Mouse (Mus musculus) lung, embryonic 16.5 days (tissue): ENCODE results near the gene Fgfr2. TPM values are rescaled to one million over a fixed set of nuclear protein-coding genes. Genes with fewer than 3 reads are reported as not detected.

Experiments used
- ATAC-seq: fragments of 200-750 bp; cut with Nextera tagmentation; 2 replicates; pipeline ENCODE4 v1.8.0; 2017; ENCODE audit warnings: low read depth, mild to moderate bottlenecking, moderate library complexity
- H3K27ac ChIP-seq: fragments of 300-500 bp; sonication (generic); 2 replicates; pipeline ENCODE4 v1.5.1; 2014; ENCODE audit warnings: mild to moderate bottlenecking, control low read depth, low read length
- H3K27me3 ChIP-seq: fragments of 300-500 bp; sonication (generic); 2 replicates; pipeline ENCODE4 v1.6.1; 2014; ENCODE audit warnings: low read depth, low read length, mixed read lengths; ENCODE audit not compliant: control insufficient read depth, insufficient read depth
- H3K36me3 ChIP-seq: fragments of 300-500 bp; sonication (generic); 2 replicates; pipeline ENCODE4 v1.6.1; 2014; ENCODE audit warnings: low read length; ENCODE audit not compliant: control insufficient read depth, insufficient read depth
- H3K4me1 ChIP-seq: fragments of 300-500 bp; sonication (generic); replicated peaks from 2 replicates; pipeline ENCODE4 v1.6.1; 2014; ENCODE audit warnings: low read length, mixed read lengths; ENCODE audit not compliant: control insufficient read depth, insufficient read depth
- H3K4me2 ChIP-seq: fragments of 300-500 bp; sonication (generic); 2 replicates; pipeline ENCODE4 v1.6.1; 2014; ENCODE audit warnings: low read depth, low read length, control low read depth
- H3K4me3 ChIP-seq: fragments of 300-500 bp; sonication (generic); 2 replicates; pipeline ENCODE4 v1.5.1; 2014; ENCODE audit warnings: mild to moderate bottlenecking, low read length, control low read depth
- H3K9ac ChIP-seq: fragments of 300-500 bp; sonication (generic); 2 replicates; pipeline ENCODE4 v1.6.1; 2014; ENCODE audit warnings: low read length, control low read depth
- H3K9me3 ChIP-seq: fragments of 300-500 bp; sonication (generic); 2 replicates; pipeline ENCODE4 v1.6.1; 2016; ENCODE audit warnings: low read length; ENCODE audit not compliant: control insufficient read depth
- WGBS: fragments of 180-500 bp; shearing (Covaris S2); extraction: QIAGEN DNeasy Blood & Tissue Kit; methylation state at CpG from one replicate; pipeline ENCODE4 v1.1.7; 2014; 5-methylcytosine and 5-hydroxymethylcytosine counted together
- polyA plus RNA-seq: library from polyadenylated mRNA; unstranded; fragments of >200 nt; fragmentation: Nextera tagmentation; extraction: Ambion mirVana; gene quantifications from 2 replicates; pipeline ENCODE4 v1.2.1, GENCODE M21; 2015

Gene Fgfr2
- polyA plus RNA-seq, 1 experiment from 2014 or later, result 175 TPM

GRCm38 (mm10) chr7:131989056-131989455 is 1134.1 kb downstream of the Fgfr2 start:
- H3K27ac ChIP-seq, result no peak overlapping the region
- H3K4me1 ChIP-seq, result no peaks in the 10 kb centered on the region
- ATAC-seq, result no peak
- H3K9ac ChIP-seq, result no peak overlapping the region
- H3K4me2 ChIP-seq, result no peak overlapping the region
- H3K36me3 ChIP-seq, result no peaks in the 10 kb centered on the region
- no peaks in the 10 kb centered on the region for H3K9me3 ChIP-seq
- WGBS, result 18% methylated on average over 6 of the region's 6 CpGs
- H3K27me3 ChIP-seq, result no peaks in the 10 kb centered on the region
- H3K4me3 ChIP-seq, result no peak overlapping the region

GRCm38 (mm10) chr7:131978609-131979008 is 1144.5 kb downstream of the Fgfr2 start:
- H3K4me1 ChIP-seq, result no peaks in the 10 kb centered on the region
- H3K9ac ChIP-seq, result no peak overlapping the region
- no peak overlapping the region for H3K4me3 ChIP-seq
- no peak overlapping the region for H3K4me2 ChIP-seq
- no peak overlapping the region for H3K27ac ChIP-seq
- no peaks in the 10 kb centered on the region for H3K27me3 ChIP-seq
- H3K9me3 ChIP-seq, result no peaks in the 10 kb centered on the region
- ATAC-seq, result no peak
- 76% methylated on average over 11 of the region's 11 CpGs for WGBS
- H3K36me3 ChIP-seq, result no peaks in the 10 kb centered on the region

GRCm38 (mm10) chr7:131975867-131976266 is 1147.3 kb downstream of the Fgfr2 start:
- H3K4me2 ChIP-seq, result no peak overlapping the region
- H3K4me1 ChIP-seq, result no peaks in the 10 kb centered on the region
- no peak overlapping the region for H3K9ac ChIP-seq
- no peaks in the 10 kb centered on the region for H3K9me3 ChIP-seq
- no peak for ATAC-seq
- H3K4me3 ChIP-seq, result no peak overlapping the region
- no peaks in the 10 kb centered on the region for H3K27me3 ChIP-seq
- 52% methylated on average over 6 of the region's 6 CpGs for WGBS
- no peak overlapping the region for H3K27ac ChIP-seq
- no peaks in the 10 kb centered on the region for H3K36me3 ChIP-seq

GRCm38 (mm10) chr7:131970255-131970654 is 1152.9 kb downstream of the Fgfr2 start:
- no peak overlapping the region for H3K4me3 ChIP-seq
- no peaks in the 10 kb centered on the region for H3K4me1 ChIP-seq
- no peak overlapping the region for H3K27ac ChIP-seq
- H3K9ac ChIP-seq, result no peak overlapping the region
- H3K36me3 ChIP-seq, result no peaks in the 10 kb centered on the region
- WGBS, result 41% methylated on average over 3 of the region's 3 CpGs
- no peak overlapping the region for H3K4me2 ChIP-seq
- H3K9me3 ChIP-seq, result no peaks in the 10 kb centered on the region
- H3K27me3 ChIP-seq, result peaks cover 31% of the 10 kb centered on the region
- ATAC-seq, result no peak

- Histone ChIP-seq H3K27ac (no peak overlapping the region), H3K36me3 (no peaks in the 10 kb centered on the region), H3K9ac (no peak overlapping the region), H3K4me2 (no peak overlapping the region), H3K4me1 (no peaks in the 10 kb centered on the region), H3K9me3 (no peaks in the 10 kb centered on the region), H3K4me3 (no peak overlapping the region), H3K27me3 (peaks cover 31% of the 10 kb centered on the region)
- WGBS, result 7% methylated on average over 56 of the region's 57 CpGs
- no peak for ATAC-seq
Measured at GRCm38 (mm10) chr7:131966916-131967494, 1156.1 kb downstream of the Fgfr2 start.

- 4% methylated on average over 32 of the region's 32 CpGs for WGBS
- H3K27ac ChIP-seq, result no peak within 1 kb of the TSS
- no peak for ATAC-seq
- H3K4me3 ChIP-seq, result no peak within 1 kb of the TSS
- no peaks in the 10 kb centered on the region for H3K36me3 ChIP-seq
- H3K4me2 ChIP-seq, result no peak within 1 kb of the TSS
- no peaks in the 10 kb centered on the region for H3K9me3 ChIP-seq
- no peak within 1 kb of the TSS for H3K9ac ChIP-seq
- H3K4me1 ChIP-seq, result no peaks in the 10 kb centered on the region
- H3K27me3 ChIP-seq, result peaks cover 31% of the 10 kb centered on the region
Measured at GRCm38 (mm10) chr7:131966023-131966915, 1156.9 kb downstream of the Fgfr2 start, which contains the start of gene Gpr26. TSS of gene Gpr26 (plus strand) at chr7:131966460.

- H3K9me3 ChIP-seq, result no peaks in the 10 kb centered on the region
- H3K4me2 ChIP-seq, result no peak overlapping the region
- no peak overlapping the region for H3K9ac ChIP-seq
- no peak for ATAC-seq
- no peak overlapping the region for H3K27ac ChIP-seq
- H3K27me3 ChIP-seq, result peaks cover 3% of the 10 kb centered on the region; the same call in 1 of the 2 replicates
- H3K36me3 ChIP-seq, result no peaks in the 10 kb centered on the region
- no peaks in the 10 kb centered on the region for H3K4me1 ChIP-seq
- H3K4me3 ChIP-seq, result no peak overlapping the region
- WGBS, result 24% methylated on average over 6 of the region's 6 CpGs
Measured at GRCm38 (mm10) chr7:131960551-131960950, 1162.6 kb downstream of the Fgfr2 start.

GRCm38 (mm10) chr7:131958705-131959104 is 1164.4 kb downstream of the Fgfr2 start:
- Histone ChIP-seq H3K4me3 (no peak overlapping the region), H3K9me3 (no peaks in the 10 kb centered on the region), H3K9ac (no peak overlapping the region), H3K27ac (no peak overlapping the region), H3K4me2 (no peak overlapping the region), H3K27me3 (no peaks in the 10 kb centered on the region), H3K4me1 (no peaks in the 10 kb centered on the region), H3K36me3 (no peaks in the 10 kb centered on the region)
- WGBS, result 38% methylated on average over 1 of the region's 1 CpGs
- no peak for ATAC-seq

- no peak overlapping the region for H3K27ac ChIP-seq
- no peaks in the 10 kb centered on the region for H3K4me1 ChIP-seq
- H3K9ac ChIP-seq, result no peak overlapping the region
- ATAC-seq, result no peak
- no peaks in the 10 kb centered on the region for H3K9me3 ChIP-seq
- WGBS, result 68% methylated on average over 3 of the region's 3 CpGs
- H3K4me3 ChIP-seq, result no peak overlapping the region
- H3K4me2 ChIP-seq, result no peak overlapping the region
- H3K27me3 ChIP-seq, result no peaks in the 10 kb centered on the region
- H3K36me3 ChIP-seq, result no peaks in the 10 kb centered on the region
Measured at GRCm38 (mm10) chr7:131953402-131953801, 1169.7 kb downstream of the Fgfr2 start.
